Mouse (Mus musculus) E14TG2a.4 (cell line): ENCODE measurements at regions not wholly inside any gene's neighbourhood (a gene's known extent, or its start where the extent isn't known, plus 50 kb on each side); places are given as distances from the start of the nearest gene placed in this dataset.

Experiments
- CTCF ChIP-seq: conservative IDR thresholded peaks from 2 replicates; pipeline ENCODE4 v1.5.1; 2014; ENCODE audit warnings: low read length
- NANOG ChIP-seq: IDR thresholded peaks from 2 replicates; pipeline ENCODE4 v1.6.1; 2014; ENCODE audit warnings: borderline replicate concordance, low read length, mixed read lengths
- POU5F1 ChIP-seq: IDR thresholded peaks from 2 replicates; pipeline ENCODE4 v1.6.1; 2014; ENCODE audit warnings: low read length, borderline replicate concordance

- TF ChIP-seq CTCF (no peak), NANOG (no peak), POU5F1 (no peak)
These were observed 1612.2 kb downstream of the Pcdh18 start for GRCm38 (mm10) chr3:48144885-48145284.
